Mouse (Mus musculus): Measurements from ENCODE around the gene Tet2. TPM values are rescaled to one million over a fixed set of nuclear protein-coding genes. Genes with fewer than 3 reads are reported as not detected.

Gene Tet2
- total and polyA plus RNA-seq, 3 experiments, result 8.6 to 17.9 (median 14.9) TPM

DNA sequence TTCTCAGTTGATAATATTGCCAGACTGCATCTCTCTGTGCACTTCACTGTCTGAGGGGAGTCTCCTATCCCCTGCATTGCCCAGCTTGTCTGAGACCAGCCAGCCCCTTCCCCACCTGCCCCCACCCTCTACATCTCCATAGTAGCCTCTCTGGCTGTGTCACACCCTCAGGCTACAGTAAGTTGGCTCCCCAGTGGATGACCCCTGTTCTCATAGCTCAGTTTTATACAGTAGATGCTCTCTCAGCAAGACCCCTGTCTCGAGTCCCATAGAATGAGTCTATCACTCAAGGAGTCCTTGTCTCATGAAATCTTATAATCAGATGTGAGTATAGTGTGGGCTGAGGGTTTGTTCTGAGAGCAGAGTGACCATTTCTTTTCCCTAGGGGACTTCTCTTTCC lies 85.8 kb downstream of the Tet2 start:
- intact Hi-C loops (cut with DNase I), result no loop called here
- no peaks in the 10 kb centered on the region for H3K4me1 ChIP-seq (ENCODE audit: control insufficient read depth, insufficient read depth, low read length)
- H3K36me3 ChIP-seq (ENCODE audit: control insufficient read depth, insufficient read depth, low read length), result no peaks in the 10 kb centered on the region
- no peak for DNase-seq
- TF ChIP-seq CTCF (IDR thresholded peaks at IDR 0.05), result no peak
- TF ChIP-seq EP300 (IDR thresholded peaks at IDR 0.05; ENCODE audit: insufficient read depth, low read depth, low read length), result no peak
- TF ChIP-seq POLR2A (IDR thresholded peaks at IDR 0.05; ENCODE audit: insufficient read depth, low read depth, low read length), result no peak
- H3K79me2 ChIP-seq (replicated peaks; ENCODE audit: control insufficient read depth, insufficient read depth, low read length), result no peaks in the 10 kb centered on the region
- no peaks in the 10 kb centered on the region for H3K27me3 ChIP-seq (ENCODE audit: control insufficient read depth, insufficient read depth, low read length)
- no peak overlapping the region for H3K4me3 ChIP-seq
- H3K9ac ChIP-seq (ENCODE audit: low read depth, low read length), result no peak overlapping the region
- H3K27ac ChIP-seq, result no peak overlapping the region
- WGBS, result 70% methylated on average over 1 of the region's 1 CpGs

GRCm38 (mm10) chr3:133453896-133454295 lies 91.0 kb downstream of the Tet2 start:
- 73% methylated on average over 8 of the region's 8 CpGs for WGBS
- H3K4me3 ChIP-seq, result no peak overlapping the region
- no peaks in the 10 kb centered on the region for H3K27me3 ChIP-seq (ENCODE audit: control insufficient read depth, insufficient read depth, low read length)
- no peak overlapping the region for H3K9ac ChIP-seq (ENCODE audit: low read depth, low read length)
- H3K4me1 ChIP-seq (ENCODE audit: control insufficient read depth, insufficient read depth, low read length), result no peaks in the 10 kb centered on the region
- H3K27ac ChIP-seq, result no peak overlapping the region
- DNase-seq, result no peak
- intact Hi-C loops (cut with DNase I), result no loop called here
- H3K36me3 ChIP-seq (ENCODE audit: control insufficient read depth, insufficient read depth, low read length), result no peaks in the 10 kb centered on the region
- TF ChIP-seq POLR2A (IDR thresholded peaks at IDR 0.05; ENCODE audit: insufficient read depth, low read depth, low read length) (no peak), EP300 (IDR thresholded peaks at IDR 0.05; ENCODE audit: insufficient read depth, low read depth, low read length) (no peak), CTCF (IDR thresholded peaks at IDR 0.05) (no peak)
- no peaks in the 10 kb centered on the region for H3K79me2 ChIP-seq (replicated peaks; ENCODE audit: control insufficient read depth, insufficient read depth, low read length)

DNA sequence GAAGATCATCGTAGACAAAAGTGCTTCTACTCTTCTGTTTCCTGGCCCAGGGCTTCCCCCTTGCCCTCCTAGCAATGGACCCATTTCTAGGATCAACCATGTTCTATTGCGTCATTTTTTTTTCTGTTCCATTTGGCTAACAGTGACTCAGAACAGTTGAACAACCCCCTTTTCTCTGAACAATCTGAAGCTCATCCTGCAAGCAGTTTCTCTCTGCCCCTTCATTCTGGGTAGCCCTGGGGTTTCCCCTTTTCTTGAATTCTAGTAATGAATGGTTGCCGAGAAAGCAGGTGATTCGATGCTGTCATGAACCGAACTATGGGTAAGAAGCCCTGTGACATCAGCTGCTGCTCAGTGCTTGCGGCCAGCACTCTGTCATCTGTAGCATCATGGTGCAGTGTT lies 108.0 kb downstream of the Tet2 start:
- no peak overlapping the region for H3K27ac ChIP-seq
- TF ChIP-seq CTCF (IDR thresholded peaks at IDR 0.05) (no peak), POLR2A (IDR thresholded peaks at IDR 0.05; ENCODE audit: insufficient read depth, low read depth, low read length) (no peak), EP300 (IDR thresholded peaks at IDR 0.05; ENCODE audit: insufficient read depth, low read depth, low read length) (no peak)
- H3K9ac ChIP-seq (ENCODE audit: low read depth, low read length), result no peak overlapping the region
- no peak overlapping the region for H3K4me3 ChIP-seq
- WGBS, result 85% methylated on average over 6 of the region's 6 CpGs
- no peaks in the 10 kb centered on the region for H3K4me1 ChIP-seq (ENCODE audit: control insufficient read depth, insufficient read depth, low read length)
- intact Hi-C loops (cut with DNase I), result no loop called here
- no peak for DNase-seq
- no peaks in the 10 kb centered on the region for H3K79me2 ChIP-seq (replicated peaks; ENCODE audit: control insufficient read depth, insufficient read depth, low read length)
- no peaks in the 10 kb centered on the region for H3K36me3 ChIP-seq (ENCODE audit: control insufficient read depth, insufficient read depth, low read length)
- H3K27me3 ChIP-seq (ENCODE audit: control insufficient read depth, insufficient read depth, low read length), result no peaks in the 10 kb centered on the region

DNA sequence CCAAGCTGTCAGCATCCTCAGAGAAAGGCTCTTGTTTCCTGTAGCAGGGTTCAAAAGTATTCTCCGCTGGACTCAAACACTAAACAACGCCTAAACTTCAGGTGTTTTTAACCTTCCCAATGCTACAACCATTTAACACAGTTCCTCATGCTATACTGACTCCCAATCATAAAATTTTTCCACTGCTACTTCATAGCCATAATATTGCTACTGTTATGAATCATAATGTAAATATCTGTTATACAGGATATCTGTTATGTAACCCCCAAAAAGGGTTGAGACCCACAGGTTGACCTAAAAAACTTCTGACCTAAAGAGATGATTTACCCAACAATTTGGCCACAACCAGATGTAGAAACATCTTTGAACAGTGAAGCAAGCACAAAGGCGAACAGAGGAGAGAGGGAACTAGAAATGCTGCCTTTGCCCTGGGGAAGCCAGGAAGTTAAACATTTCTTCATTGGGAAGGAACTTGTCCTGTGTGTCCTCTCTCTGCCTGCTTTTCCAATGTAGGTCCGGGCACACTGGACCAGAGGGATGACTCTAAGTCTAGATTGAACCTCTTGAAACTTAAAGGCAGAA lies 108.6 kb downstream of the Tet2 start:
- no peak for DNase-seq
- Histone ChIP-seq H3K27ac (no peak overlapping the region), H3K79me2 (replicated peaks; ENCODE audit: control insufficient read depth, insufficient read depth, low read length) (no peaks in the 10 kb centered on the region), H3K4me1 (ENCODE audit: control insufficient read depth, insufficient read depth, low read length) (no peaks in the 10 kb centered on the region), H3K27me3 (ENCODE audit: control insufficient read depth, insufficient read depth, low read length) (no peaks in the 10 kb centered on the region), H3K4me3 (no peak overlapping the region), H3K36me3 (ENCODE audit: control insufficient read depth, insufficient read depth, low read length) (no peaks in the 10 kb centered on the region), H3K9ac (ENCODE audit: low read depth, low read length) (no peak overlapping the region)
- TF ChIP-seq CTCF (IDR thresholded peaks at IDR 0.05) (no peak), EP300 (IDR thresholded peaks at IDR 0.05; ENCODE audit: insufficient read depth, low read depth, low read length) (no peak), POLR2A (IDR thresholded peaks at IDR 0.05; ENCODE audit: insufficient read depth, low read depth, low read length) (no peak)
- WGBS, result 84% methylated on average over 4 of the region's 4 CpGs
- intact Hi-C loops (cut with DNase I), result no loop called here

DNA sequence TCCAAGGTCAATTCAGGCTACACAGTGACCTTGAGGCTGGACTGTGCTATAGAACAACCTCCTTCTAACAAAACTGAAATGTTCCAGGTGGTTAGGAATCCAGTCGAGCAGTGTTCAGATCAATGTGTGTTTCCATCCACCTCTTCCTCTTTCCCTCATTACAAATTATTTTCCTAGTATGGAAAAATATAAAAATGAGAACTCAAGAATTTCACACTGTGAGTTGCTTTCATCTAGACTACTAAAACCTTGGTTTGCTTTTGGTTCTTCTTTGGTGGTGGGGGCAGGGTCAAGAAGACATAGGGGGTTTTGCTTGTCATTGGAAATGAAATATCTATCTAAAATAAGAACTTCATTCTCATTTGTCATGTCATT lies 109.2 kb downstream of the Tet2 start:
- H3K79me2 ChIP-seq (replicated peaks; ENCODE audit: control insufficient read depth, insufficient read depth, low read length), result no peaks in the 10 kb centered on the region
- no peak for DNase-seq
- no peak overlapping the region for H3K27ac ChIP-seq
- H3K27me3 ChIP-seq (ENCODE audit: control insufficient read depth, insufficient read depth, low read length), result no peaks in the 10 kb centered on the region
- WGBS, result 55% methylated on average over 1 of the region's 1 CpGs
- TF ChIP-seq POLR2A (IDR thresholded peaks at IDR 0.05; ENCODE audit: insufficient read depth, low read depth, low read length), result no peak
- no peak for TF ChIP-seq CTCF (IDR thresholded peaks at IDR 0.05)
- TF ChIP-seq EP300 (IDR thresholded peaks at IDR 0.05; ENCODE audit: insufficient read depth, low read depth, low read length), result no peak
- H3K4me3 ChIP-seq, result no peak overlapping the region
- intact Hi-C loops (cut with DNase I), result no loop called here
- H3K4me1 ChIP-seq (ENCODE audit: control insufficient read depth, insufficient read depth, low read length), result no peaks in the 10 kb centered on the region
- no peak overlapping the region for H3K9ac ChIP-seq (ENCODE audit: low read depth, low read length)
- H3K36me3 ChIP-seq (ENCODE audit: control insufficient read depth, insufficient read depth, low read length), result no peaks in the 10 kb centered on the region

- intact Hi-C loops (cut with DNase I), result no loop called here
- H3K9ac ChIP-seq (ENCODE audit: low read depth, low read length), result no peak overlapping the region
- no peaks in the 10 kb centered on the region for H3K27me3 ChIP-seq (ENCODE audit: control insufficient read depth, insufficient read depth, low read length)
- 87% methylated on average over 6 of the region's 6 CpGs for WGBS
- no peak for DNase-seq
- no peaks in the 10 kb centered on the region for H3K79me2 ChIP-seq (replicated peaks; ENCODE audit: control insufficient read depth, insufficient read depth, low read length)
- no peak overlapping the region for H3K4me3 ChIP-seq
- no peaks in the 10 kb centered on the region for H3K4me1 ChIP-seq (ENCODE audit: control insufficient read depth, insufficient read depth, low read length)
- H3K36me3 ChIP-seq (ENCODE audit: control insufficient read depth, insufficient read depth, low read length), result no peaks in the 10 kb centered on the region
- no peak overlapping the region for H3K27ac ChIP-seq
- TF ChIP-seq EP300 (IDR thresholded peaks at IDR 0.05; ENCODE audit: insufficient read depth, low read depth, low read length) (no peak), CTCF (IDR thresholded peaks at IDR 0.05) (no peak), POLR2A (IDR thresholded peaks at IDR 0.05; ENCODE audit: insufficient read depth, low read depth, low read length) (no peak)
Observed at GRCm38 (mm10) chr3:133435141-133435773, 109.7 kb downstream of the Tet2 start.

Data from heart, adult 2 months (tissue).